Mouse (Mus musculus) neural tube, embryonic 14.5 days (tissue): ENCODE results near the gene Mastl. TPM values are rescaled to one million over a fixed set of nuclear protein-coding genes. Genes with fewer than 3 reads are reported as not detected.

Experiments
- ATAC-seq: fragments of 200-750 bp; cut with Nextera tagmentation; 2 replicates; pipeline ENCODE4 v1.8.0; 2017; ENCODE audit warnings: low read depth, mild to moderate bottlenecking, moderate TSS enrichment, moderate library complexity
- H3K27ac ChIP-seq: fragments of 300-500 bp; sonication (generic); 2 replicates; pipeline ENCODE4 v1.5.1; 2014; ENCODE audit warnings: low read depth, mild to moderate bottlenecking, control low read depth, low read length, moderate library complexity, mixed read lengths
- H3K27me3 ChIP-seq: fragments of 300-500 bp; sonication (generic); 2 replicates; pipeline ENCODE4 v1.6.1; 2014; ENCODE audit warnings: low read length; ENCODE audit not compliant: control insufficient read depth, insufficient read depth
- H3K36me3 ChIP-seq: fragments of 300-500 bp; sonication (generic); 2 replicates; pipeline ENCODE4 v1.6.1; 2014; ENCODE audit warnings: low read length, mixed read lengths; ENCODE audit not compliant: control insufficient read depth, insufficient read depth
- H3K4me1 ChIP-seq: fragments of 300-500 bp; sonication (generic); 2 replicates; pipeline ENCODE4 v1.6.1; 2014; ENCODE audit warnings: low read length; ENCODE audit not compliant: control insufficient read depth, insufficient read depth
- H3K4me2 ChIP-seq: fragments of 300-500 bp; sonication (generic); 2 replicates; pipeline ENCODE4 v1.6.1; 2014; ENCODE audit warnings: mild to moderate bottlenecking, low read depth, low read length, control low read depth
- H3K4me3 ChIP-seq: fragments of 300-500 bp; sonication (generic); 2 replicates; pipeline ENCODE4 v1.5.1; 2014; ENCODE audit warnings: low read depth, low read length, control low read depth, mixed read lengths
- H3K9ac ChIP-seq: fragments of 300-500 bp; sonication (generic); replicated peaks from 2 replicates; pipeline ENCODE4 v1.6.1; 2014; ENCODE audit warnings: low read depth, mild to moderate bottlenecking, control low read depth, low read length, mixed read lengths
- H3K9me3 ChIP-seq: fragments of 300-500 bp; sonication (generic); 2 replicates; pipeline ENCODE4 v1.6.1; 2016; ENCODE audit warnings: low read length; ENCODE audit not compliant: control insufficient read depth
- WGBS: fragments of 180-500 bp; shearing (Covaris S2); extraction: QIAGEN DNeasy Blood & Tissue Kit; methylation state at CpG from one replicate; pipeline ENCODE4 v1.1.7; 2014; 5-methylcytosine and 5-hydroxymethylcytosine counted together
- polyA plus RNA-seq: library from polyadenylated mRNA; unstranded; fragments of >200 nt; fragmentation: Nextera tagmentation; extraction: Ambion mirVana; gene quantifications from 2 replicates; pipeline ENCODE4 v1.2.1, GENCODE M21; 2014

Mastl gene
- polyA plus RNA-seq, 1 experiment from 2014 or later, result 1.6 TPM

GRCm38 (mm10) chr2:23068894-23069744 lies 86.7 kb downstream of the Mastl start:
- H3K9me3 ChIP-seq, result no peaks in the 10 kb centered on the region
- H3K4me1 ChIP-seq, result 0 out of 2 replicates have a peak, but pooled peaks cover 3% of the 10 kb centered on the region
- peak overlapping the region; percentile 70 for H3K4me3 ChIP-seq
- H3K36me3 ChIP-seq, result no peaks in the 10 kb centered on the region; the same call in 1 of the 2 replicates
- peak; percentile 90 for ATAC-seq
- under 1% methylated on average over 49 of the region's 50 CpGs for WGBS
- H3K27me3 ChIP-seq, result no peaks in the 10 kb centered on the region
- H3K4me2 ChIP-seq, result peak overlapping the region; percentile 99
- H3K9ac ChIP-seq, result peak overlapping the region; percentile 80
- H3K27ac ChIP-seq, result peak overlapping the region; percentile 97

- Histone ChIP-seq H3K9ac (peak overlapping the region; percentile 80), H3K4me3 (peak overlapping the region; percentile 70), H3K27me3 (no peaks in the 10 kb centered on the region), H3K27ac (peak overlapping the region; percentile 97), H3K9me3 (no peaks in the 10 kb centered on the region), H3K4me2 (peak overlapping the region; percentile 99), H3K4me1 (0 out of 2 replicates have a peak, but pooled peaks cover 3% of the 10 kb centered on the region), H3K36me3 (no peaks in the 10 kb centered on the region; the same call in 1 of the 2 replicates)
- under 1% methylated on average over 21 of the region's 21 CpGs for WGBS
- peak; percentile 79 for ATAC-seq
Observed at GRCm38 (mm10) chr2:23068370-23068737, 87.5 kb downstream of the Mastl start.

- 2% methylated on average over 34 of the region's 34 CpGs for WGBS
- Histone ChIP-seq H3K9me3 (no peaks in the 10 kb centered on the region), H3K27me3 (no peaks in the 10 kb centered on the region), H3K27ac (peak within 1 kb of the TSS; percentile 97), H3K9ac (peak within 1 kb of the TSS; percentile 80), H3K4me2 (peak within 1 kb of the TSS; percentile 99), H3K4me3 (peak within 1 kb of the TSS; percentile 70), H3K36me3 (no peaks in the 10 kb centered on the region; the same call in 1 of the 2 replicates), H3K4me1 (0 out of 2 replicates have a peak, but pooled peaks cover 3% of the 10 kb centered on the region)
- ATAC-seq, result peak; percentile 96
Observed at GRCm38 (mm10) chr2:23067552-23068369, 88.1 kb downstream of the Mastl start, which contains the start of gene Acbd5. TSS of gene Acbd5 (plus strand) at chr2:23068167.

Other genes with a start within 250 kb of the Mastl start
- gene Abi1, start 115.8 kb downstream of the Mastl start, polyA plus RNA-seq, result 58.9 and 64.8 TPM in 2 replicates
- 70.0 and 78.3 TPM in 2 replicates for gene Acbd5, start 87.9 kb downstream of the Mastl start, polyA plus RNA-seq
- 69.6 and 70.4 TPM in 2 replicates for gene Yme1l1, start 345 bp upstream of the Mastl start, polyA plus RNA-seq
- 0.21 TPM in 1 of 2 replicates, not detected in the other for gene 4931423N10Rik, start 51.5 kb upstream of the Mastl start, polyA plus RNA-seq
- gene Nxph2, start 165.2 kb upstream of the Mastl start, polyA plus RNA-seq, result 5.3 and 6.9 TPM in 2 replicates